Mouse (Mus musculus) kidney, embryonic 15.5 days (tissue): ENCODE results near the gene Nthl1. TPM values are rescaled to one million over a fixed set of nuclear protein-coding genes. Genes with fewer than 3 reads are reported as not detected.
A peak's percentile ranks its signal among the peaks of the same experiment; 100 is the strongest.

Source experiments
- ATAC-seq: fragments of 200-750 bp; cut with Nextera tagmentation; replicated peaks from 2 replicates; pipeline ENCODE4 v1.8.0; 2017; ENCODE audit warnings: moderate TSS enrichment; ENCODE audit not compliant: low FRiP score
- H3K27ac ChIP-seq: fragments of 300-500 bp; sonication (generic); 2 replicates; pipeline ENCODE4 v1.5.1; 2015; ENCODE audit warnings: mild to moderate bottlenecking, inconsistent platforms
- H3K27me3 ChIP-seq: fragments of 300-500 bp; sonication (generic); 2 replicates; pipeline ENCODE4 v1.6.1; 2015; ENCODE audit warnings: inconsistent platforms
- H3K36me3 ChIP-seq: fragments of 300-500 bp; sonication (generic); 2 replicates; pipeline ENCODE4 v1.6.1; 2015; ENCODE audit warnings: inconsistent platforms
- H3K4me1 ChIP-seq: fragments of 300-500 bp; sonication (generic); 2 replicates; pipeline ENCODE4 v1.6.1; 2015; ENCODE audit warnings: inconsistent platforms
- H3K4me2 ChIP-seq: fragments of 300-500 bp; sonication (generic); 2 replicates; pipeline ENCODE4 v1.6.1; 2015; ENCODE audit warnings: moderate library complexity, mild to moderate bottlenecking, inconsistent platforms
- H3K4me3 ChIP-seq: fragments of 300-500 bp; sonication (generic); replicated peaks from 2 replicates; pipeline ENCODE4 v1.5.1; 2015; ENCODE audit warnings: mild to moderate bottlenecking, inconsistent platforms
- H3K9ac ChIP-seq: fragments of 300-500 bp; sonication (generic); 2 replicates; pipeline ENCODE4 v1.6.1; 2015; ENCODE audit warnings: mild to moderate bottlenecking, inconsistent platforms
- H3K9me3 ChIP-seq: fragments of 300-500 bp; sonication (generic); replicated peaks from 2 replicates; pipeline ENCODE4 v1.6.1; 2016; ENCODE audit warnings: inconsistent platforms
- WGBS: fragments of 180-500 bp; shearing (Covaris S2); methylation state at CpG from one replicate; pipeline ENCODE4 v1.1.7; 2015; ENCODE audit warnings: mixed read lengths; 5-methylcytosine and 5-hydroxymethylcytosine counted together
- microRNA-seq: library from miRNA; unstranded; fragments of <30 nt; microRNA quantifications from one replicate; pipeline ENCODE4, GENCODE M21; 2016
- polyA plus RNA-seq: library from polyadenylated mRNA; unstranded; fragments of >200 nt; fragmentation: Nextera tagmentation; extraction: Ambion mirVana; gene quantifications from 2 replicates; pipeline ENCODE4 v1.2.1, GENCODE M21; 2015

Nthl1 gene
- polyA plus RNA-seq, 1 experiment from 2014 or later: 20.6 TPM

DNA sequence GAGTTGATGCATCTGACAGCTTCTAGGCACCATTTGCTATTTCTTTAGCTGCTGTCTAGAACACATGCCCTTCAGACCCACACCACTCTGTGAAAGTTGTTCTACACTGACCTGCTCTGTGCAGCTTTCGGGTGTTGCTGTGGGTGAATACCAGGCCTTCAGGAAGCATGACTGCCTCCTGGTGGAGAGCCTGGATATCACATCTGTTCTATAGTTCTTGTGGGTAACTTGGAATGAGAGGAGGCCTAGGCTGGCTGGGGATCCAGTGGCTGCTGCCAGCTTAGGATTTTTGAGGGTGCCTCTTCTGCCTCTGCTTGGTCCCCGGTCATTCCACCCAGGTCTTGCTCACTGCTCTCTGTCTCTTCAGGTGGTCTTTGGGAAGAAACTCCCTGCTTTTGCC, 43.7 kb downstream of the Nthl1 start:
- H3K9me3 ChIP-seq: no peaks in the 10 kb centered on the region
- no peak for ATAC-seq

DNA sequence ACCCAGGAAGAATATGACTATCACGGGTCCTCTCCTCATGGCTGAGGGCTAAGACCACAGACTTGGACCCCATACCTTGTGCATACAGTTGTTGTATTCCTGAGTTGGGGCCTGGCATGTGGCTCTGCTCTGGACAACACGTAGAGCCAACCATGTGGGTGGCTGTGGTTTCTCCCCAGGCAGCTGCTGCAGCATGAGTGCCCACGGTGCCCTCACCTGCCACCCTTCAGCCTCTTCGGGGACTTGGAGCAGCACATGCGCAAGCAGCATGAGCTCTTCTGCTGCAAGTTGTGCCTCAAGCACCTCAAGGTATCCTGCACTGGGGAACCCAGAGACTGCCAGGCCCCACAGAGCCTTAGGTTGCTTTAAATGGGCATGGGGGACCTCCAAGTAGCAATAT, 44.4 kb downstream of the Nthl1 start:
- WGBS: 95% methylated on average over 5 of the region's 5 CpGs

More for the DNA sequence above, 43.7 kb downstream of the Nthl1 start:
- 68% methylated on average over 2 of the region's 2 CpGs for WGBS
- no peaks in the 10 kb centered on the region for H3K27me3 ChIP-seq
- no peak overlapping the region for H3K4me3 ChIP-seq
- H3K4me1 ChIP-seq: peaks cover 24% of the 10 kb centered on the region
- no peak overlapping the region for H3K4me2 ChIP-seq
- H3K36me3 ChIP-seq: peaks cover 53% of the 10 kb centered on the region
- no peak overlapping the region for H3K9ac ChIP-seq
- no peak overlapping the region for H3K27ac ChIP-seq

GRCm38 (mm10) chr17:24677500-24678080, 45.1 kb downstream of the Nthl1 start:
- Histone ChIP-seq H3K9me3 (no peaks in the 10 kb centered on the region), H3K27me3 (no peaks in the 10 kb centered on the region), H3K9ac (no peak overlapping the region), H3K4me2 (no peak overlapping the region), H3K4me3 (no peak overlapping the region), H3K36me3 (peaks cover 67% of the 10 kb centered on the region), H3K4me1 (peaks cover 10% of the 10 kb centered on the region), H3K27ac (no peak overlapping the region)
- WGBS: 80% methylated on average over 24 of the region's 24 CpGs
- ATAC-seq: no peak

More for the DNA sequence above, 44.4 kb downstream of the Nthl1 start:
- Histone ChIP-seq H3K9me3 (no peaks in the 10 kb centered on the region), H3K27ac (no peak overlapping the region), H3K4me3 (no peak overlapping the region), H3K4me2 (no peak overlapping the region), H3K4me1 (peaks cover 17% of the 10 kb centered on the region), H3K9ac (no peak overlapping the region), H3K27me3 (no peaks in the 10 kb centered on the region), H3K36me3 (peaks cover 60% of the 10 kb centered on the region)
- no peak for ATAC-seq

GRCm38 (mm10) chr17:24686514-24686913, 54.0 kb downstream of the Nthl1 start:
- peaks cover 49% of the 10 kb centered on the region for H3K27me3 ChIP-seq
- peaks cover 25% of the 10 kb centered on the region for H3K4me1 ChIP-seq
- peak overlapping the region; percentile 42 for H3K4me2 ChIP-seq
- peaks cover 13% of the 10 kb centered on the region for H3K36me3 ChIP-seq
- no peak; the same call in 1 of the 2 replicates for ATAC-seq
- no peaks in the 10 kb centered on the region for H3K9me3 ChIP-seq
- H3K4me3 ChIP-seq: peak overlapping the region; percentile 11
- H3K27ac ChIP-seq: no peak overlapping the region
- WGBS: 30% methylated on average over 16 of the region's 16 CpGs
- no peak overlapping the region for H3K9ac ChIP-seq

- Histone ChIP-seq H3K27ac (no peak overlapping the region), H3K9ac (peak overlapping the region; percentile 21; the same call in 1 of the 2 replicates), H3K27me3 (peaks cover 51% of the 10 kb centered on the region), H3K4me2 (peak overlapping the region; percentile 63), H3K4me1 (peaks cover 25% of the 10 kb centered on the region), H3K4me3 (peak overlapping the region; percentile 40), H3K9me3 (no peaks in the 10 kb centered on the region), H3K36me3 (peaks cover 9% of the 10 kb centered on the region)
- peak; percentile 76 for ATAC-seq
- WGBS: under 1% methylated on average over 25 of the region's 25 CpGs
Measured at GRCm38 (mm10) chr17:24687146-24687595, 54.7 kb downstream of the Nthl1 start.

DNA sequence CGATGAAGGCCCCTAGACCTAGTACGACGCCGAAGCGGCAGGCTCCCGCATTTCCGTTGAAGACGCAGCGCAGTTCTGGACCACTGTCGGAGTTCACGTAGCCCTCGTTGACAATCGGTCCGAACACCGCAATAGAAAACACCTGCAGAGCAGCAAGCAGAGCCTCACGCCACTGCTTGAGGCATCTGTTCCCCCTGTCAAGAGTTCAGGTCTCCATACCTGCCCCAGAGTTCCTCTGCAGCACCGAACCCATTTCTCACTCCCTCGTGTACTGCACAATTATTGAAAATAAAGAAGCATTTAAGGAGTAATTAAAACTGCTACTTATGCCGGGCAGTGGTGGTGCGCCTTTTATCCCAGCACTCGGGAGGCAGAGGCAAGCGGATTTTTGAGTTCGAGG, 55.1 kb downstream of the Nthl1 start:
- Histone ChIP-seq H3K9ac (peak overlapping the region; percentile 21; the same call in 1 of the 2 replicates), H3K4me1 (peaks cover 25% of the 10 kb centered on the region), H3K36me3 (peaks cover 9% of the 10 kb centered on the region), H3K4me3 (peak overlapping the region; percentile 40), H3K9me3 (no peaks in the 10 kb centered on the region), H3K4me2 (peak overlapping the region; percentile 63), H3K27ac (no peak overlapping the region), H3K27me3 (peaks cover 53% of the 10 kb centered on the region)
- 19% methylated on average over 23 of the region's 23 CpGs for WGBS
- ATAC-seq: no peak; the same call in 1 of the 2 replicates

Small RNAs within 50 kb of the gene (microRNA-seq; reads per million reads assigned to microRNA genes)
- not detected for gene Gm24589

Other genes with a start within 250 kb of the Nthl1 start
- gene Rnps1, start 218.1 kb upstream of the Nthl1 start, polyA plus RNA-seq: 293 and 318 TPM in 2 replicates
- gene Eci1, start 206.0 kb upstream of the Nthl1 start, polyA plus RNA-seq: 115 and 117 TPM in 2 replicates
- 2.4 and 3.2 TPM in 2 replicates for gene Dnase1l2, start 189.6 kb upstream of the Nthl1 start, polyA plus RNA-seq
- gene E4f1, start 162.4 kb upstream of the Nthl1 start, polyA plus RNA-seq: 29.9 and 36.7 TPM in 2 replicates
- gene Pgp, start 162.3 kb upstream of the Nthl1 start, polyA plus RNA-seq: 49.9 and 53.3 TPM in 2 replicates
- gene Bricd5, start 158.8 kb upstream of the Nthl1 start, polyA plus RNA-seq: 0.39 and 0.58 TPM in 2 replicates
- 29.0 and 36.1 TPM in 2 replicates for gene Mlst8, start 153.6 kb upstream of the Nthl1 start, polyA plus RNA-seq
- 1.8 and 2.3 TPM in 2 replicates for gene Caskin1, start 144.1 kb upstream of the Nthl1 start, polyA plus RNA-seq
- gene Traf7, start 104.7 kb upstream of the Nthl1 start, polyA plus RNA-seq: 85.8 and 96.1 TPM in 2 replicates
- 2.8 TPM in 2 replicates for gene Rab26, start 98.5 kb upstream of the Nthl1 start, polyA plus RNA-seq
- 21.3 and 21.9 TPM in 2 replicates for gene Pkd1, start 82.8 kb upstream of the Nthl1 start, polyA plus RNA-seq
- 60.8 and 71.0 TPM in 2 replicates for gene Tsc2, start 50 bp upstream of the Nthl1 start, polyA plus RNA-seq
- 101 and 106 TPM in 2 replicates for gene Slc9a3r2, start 17.6 kb downstream of the Nthl1 start, polyA plus RNA-seq
- 0.35 and 0.43 TPM in 2 replicates for gene Npw, start 25.8 kb downstream of the Nthl1 start, polyA plus RNA-seq
- gene Zfp598, start 37.0 kb downstream of the Nthl1 start, polyA plus RNA-seq: 23.9 and 27.6 TPM in 2 replicates
- 2.4 and 4.6 TPM in 2 replicates for gene Syngr3, start 57.3 kb downstream of the Nthl1 start, polyA plus RNA-seq
- gene Gfer, start 63.5 kb downstream of the Nthl1 start, polyA plus RNA-seq: 45.6 and 49.5 TPM in 2 replicates
- gene Noxo1, start 63.6 kb downstream of the Nthl1 start, polyA plus RNA-seq: 1.5 and 3.4 TPM in 2 replicates
- 85.0 and 94.5 TPM in 2 replicates for gene Tbl3, start 75.0 kb downstream of the Nthl1 start, polyA plus RNA-seq
- gene Rnf151, start 85.4 kb downstream of the Nthl1 start, polyA plus RNA-seq: 0.18 TPM in 1 of 2 replicates, not detected in the other
- 1,520 and 1,607 TPM in 2 replicates for gene Rps2, start 85.4 kb downstream of the Nthl1 start, polyA plus RNA-seq
- 237 and 238 TPM in 2 replicates for gene Ndufb10, start 91.8 kb downstream of the Nthl1 start, polyA plus RNA-seq
- gene Rpl3l, start 95.1 kb downstream of the Nthl1 start, polyA plus RNA-seq: not detected in 2 replicates
- 29.9 and 31.8 TPM in 2 replicates for gene Msrb1, start 104.0 kb downstream of the Nthl1 start, polyA plus RNA-seq
- gene Hs3st6, start 120.3 kb downstream of the Nthl1 start, polyA plus RNA-seq: 26.0 and 28.4 TPM in 2 replicates
- 0.13 TPM in 1 of 2 replicates, not detected in the other for gene Meiob, start 171.6 kb downstream of the Nthl1 start, polyA plus RNA-seq
- 52.3 and 53.4 TPM in 2 replicates for gene Hagh, start 207.5 kb downstream of the Nthl1 start, polyA plus RNA-seq
- gene Fahd1, start 217.7 kb downstream of the Nthl1 start, polyA plus RNA-seq: 39.3 and 40.8 TPM in 2 replicates
- 1.7 and 2.1 TPM in 2 replicates for gene Igfals, start 233.3 kb downstream of the Nthl1 start, polyA plus RNA-seq